Mouse (Mus musculus) spleen, postnatal 14 days (tissue): Measurements from ENCODE around the gene Lzts3.
"Not testable (repeated sequence)": the region's sequence is repeated elsewhere in the genome, so short reads cannot be mapped to it uniquely, and the experiment has no call there.

Source experiments
- DNase-seq, 2 experiments: peaks; one replicate each; pipeline ENCODE4 v3.0.0; 2021 to 2022; ENCODE audit warnings: low spot score in 2 of 2

The Lzts3 gene

GRCm38 (mm10) chr2:130642684-130643369 lies at the start of gene Lzts3:
Gene Lzts3 (minus strand): TSS chr2:130642803.
- peak; percentile 90 to 92 for DNase-seq

DNA sequence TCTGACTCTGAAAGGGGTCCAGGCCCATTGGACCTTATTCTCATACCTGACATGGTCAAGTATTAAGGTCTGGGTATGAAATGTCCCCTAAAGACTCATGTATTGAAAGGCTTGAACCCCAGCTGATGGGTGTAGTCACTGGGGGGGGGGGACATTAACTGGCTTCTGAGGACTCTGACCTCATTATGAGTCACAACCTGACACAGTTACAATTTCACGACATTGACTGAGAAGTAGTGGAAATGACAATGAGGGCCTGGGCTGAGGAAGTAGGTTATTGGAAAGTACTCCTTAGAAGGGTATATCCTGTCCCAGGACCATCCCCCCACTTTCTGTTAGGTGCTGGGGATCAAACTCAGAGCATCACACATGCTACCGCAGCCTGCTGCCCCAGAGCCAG lies 46.4 kb upstream of the Lzts3 start:
- no peak for DNase-seq

DNA sequence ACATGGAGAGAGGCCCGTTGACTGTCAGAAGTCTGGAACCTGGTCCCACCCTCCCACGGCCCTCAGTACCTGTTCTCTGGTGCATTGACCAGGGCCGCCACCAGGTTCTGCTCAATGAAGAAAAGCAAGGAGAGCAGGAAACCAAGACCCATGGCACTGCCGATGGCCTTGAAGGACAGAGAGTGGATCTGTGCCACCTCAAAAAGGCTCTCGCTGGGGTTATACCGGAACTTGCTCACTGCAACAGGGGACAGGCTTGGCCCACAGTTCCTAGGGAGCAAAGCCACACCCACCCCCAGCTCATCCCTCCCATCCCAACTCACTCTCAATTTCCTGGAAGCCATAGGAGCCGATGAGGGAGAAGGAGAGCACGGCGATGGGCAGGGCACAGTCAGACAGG lies 42.8 kb upstream of the Lzts3 start:
- DNase-seq = no peak

GRCm38 (mm10) chr2:130681531-130681930 lies 38.9 kb upstream of the Lzts3 start:
- no peak for DNase-seq

- no peak for DNase-seq
Observed at GRCm38 (mm10) chr2:130679899-130680298, 37.3 kb upstream of the Lzts3 start.

DNA sequence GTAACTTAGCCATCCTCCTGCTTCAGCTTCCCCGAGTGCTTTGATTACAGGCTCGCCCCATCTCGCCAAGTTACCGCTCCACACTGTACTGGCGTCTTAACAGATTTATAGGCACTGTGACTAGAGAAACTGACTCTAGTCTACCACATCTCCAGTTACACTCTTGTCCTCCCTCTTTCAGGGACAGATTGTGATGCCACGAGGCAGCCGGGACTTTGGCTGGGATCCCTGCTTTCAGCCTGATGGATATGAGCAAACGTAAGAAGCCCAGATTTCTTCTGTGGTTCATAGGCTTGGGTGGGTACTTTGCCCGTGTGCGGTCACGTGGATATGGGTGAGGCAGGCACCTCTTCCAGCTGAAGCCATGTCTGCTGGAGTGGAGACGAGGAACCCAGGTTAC lies 36.6 kb upstream of the Lzts3 start:
- DNase-seq = no peak

GRCm38 (mm10) chr2:130677211-130677610 lies 34.6 kb upstream of the Lzts3 start:
- no peak for DNase-seq

DNA sequence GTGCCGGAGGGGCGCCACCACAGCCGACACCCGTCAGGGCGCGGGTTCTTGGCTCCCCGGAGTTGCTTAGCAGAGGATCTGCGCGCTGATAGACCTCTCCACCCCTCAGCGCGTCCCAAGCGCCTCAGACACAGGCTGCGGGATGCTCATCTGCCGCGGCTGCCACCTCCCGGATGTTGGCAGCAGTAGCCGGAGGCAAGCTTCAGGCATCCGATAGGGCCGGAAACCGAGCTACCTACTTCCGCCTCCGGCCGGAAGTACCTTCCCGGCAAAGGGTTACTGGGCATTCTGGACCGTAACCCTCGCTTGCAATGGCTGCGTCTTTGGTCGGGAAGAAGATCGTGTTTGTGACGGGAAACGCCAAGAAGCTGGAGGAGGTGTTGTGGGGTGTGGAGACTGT lies 25.0 kb upstream of the Lzts3 start, which contains the start of gene Itpa:
Gene Itpa (plus strand): TSS at position 52 of the 400 bp plus-strand sequence.
- peak; percentile 74 to 80 for DNase-seq

- DNase-seq = peak; percentile 86 to 88
Observed at GRCm38 (mm10) chr2:130664102-130664701, 21.6 kb upstream of the Lzts3 start, which contains the start of gene Ddrgk1. Gene Ddrgk1 (minus strand): TSS chr2:130664659.

- no peak for DNase-seq
Observed at GRCm38 (mm10) chr2:130663342-130663741, 20.7 kb upstream of the Lzts3 start.

DNA sequence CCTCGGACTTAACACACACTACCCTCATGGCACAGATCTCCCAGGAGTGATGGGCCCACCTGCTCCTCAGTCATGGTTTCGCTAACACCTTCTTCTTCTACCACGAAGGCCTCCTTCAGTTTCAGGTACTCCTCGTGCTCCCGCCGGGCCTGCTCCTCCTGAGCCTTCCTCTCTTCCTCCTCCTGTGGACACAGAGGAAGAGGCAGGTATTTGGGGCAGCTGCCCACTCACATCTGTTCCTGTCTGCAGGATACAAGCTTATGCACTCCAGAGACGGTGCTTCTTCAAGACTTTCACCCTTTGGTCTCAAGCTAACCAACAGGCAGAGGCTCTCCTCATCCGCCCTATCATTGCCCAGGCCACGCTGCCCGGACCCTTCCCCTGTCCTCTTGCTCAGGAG lies 15.9 kb upstream of the Lzts3 start:
- no peak for DNase-seq

- DNase-seq = no peak
Observed at GRCm38 (mm10) chr2:130657541-130657940, 14.9 kb upstream of the Lzts3 start.

DNA sequence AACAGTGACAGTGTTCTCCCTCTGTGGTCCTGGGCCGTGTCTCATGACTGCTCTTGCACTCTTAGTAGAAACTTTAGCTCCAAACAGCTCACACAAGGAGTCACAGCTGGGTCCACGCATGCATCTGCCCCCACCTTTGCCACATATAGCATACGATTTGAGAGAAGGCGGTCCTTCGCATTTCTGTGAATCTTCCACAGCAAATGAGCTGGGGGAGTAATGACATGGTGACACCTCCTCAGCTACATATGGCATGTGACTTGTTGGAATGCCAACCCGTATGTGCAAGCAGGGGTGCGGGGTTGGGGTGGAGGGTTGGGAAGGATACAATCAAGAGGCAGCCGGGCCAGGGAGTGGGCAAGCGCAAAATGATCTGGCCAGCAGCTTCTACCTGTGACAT lies 13.9 kb upstream of the Lzts3 start:
- DNase-seq = no peak

DNA sequence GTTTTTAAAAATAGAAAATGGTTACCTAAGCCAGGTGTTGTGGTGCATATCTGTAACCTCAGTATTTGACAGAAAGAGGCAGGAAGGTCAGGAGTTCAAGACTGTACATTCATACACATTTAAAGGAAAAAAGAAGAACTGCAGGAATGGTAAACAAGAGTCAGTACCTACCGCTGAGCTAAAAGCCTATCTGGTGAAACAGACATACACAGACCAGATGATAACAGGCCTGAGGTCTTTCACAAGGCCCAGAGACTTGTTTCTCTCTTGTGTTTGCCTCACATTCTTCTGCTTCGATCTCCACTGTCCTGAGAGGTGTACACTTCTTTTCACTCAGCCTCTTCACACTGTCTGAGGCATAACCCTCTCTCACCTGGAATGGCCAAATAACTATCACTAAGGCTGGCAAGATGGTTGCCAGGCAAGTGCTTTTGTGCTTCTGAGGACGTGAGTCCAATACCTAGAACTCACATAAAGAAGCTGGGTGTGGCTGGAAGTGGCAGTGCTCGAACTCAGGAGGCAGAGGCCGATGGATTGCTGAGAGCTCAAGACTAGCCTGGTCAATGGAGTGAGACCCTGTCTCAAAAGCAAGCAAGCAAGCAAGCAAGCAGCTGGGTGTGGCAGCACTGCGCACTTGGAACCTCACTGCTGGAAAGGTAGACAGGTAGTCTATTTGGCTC lies 13.2 kb upstream of the Lzts3 start:
- no peak for DNase-seq

GRCm38 (mm10) chr2:130653760-130654159 lies 11.2 kb upstream of the Lzts3 start:
- DNase-seq = no peak

- no peak for DNase-seq
Observed at GRCm38 (mm10) chr2:130653303-130653702, 10.7 kb upstream of the Lzts3 start.

GRCm38 (mm10) chr2:130649028-130649427 lies 6.4 kb upstream of the Lzts3 start:
- DNase-seq = not testable (repeated sequence)

- no peak for DNase-seq
Observed at GRCm38 (mm10) chr2:130645198-130645597, 2.6 kb upstream of the Lzts3 start.

DNA sequence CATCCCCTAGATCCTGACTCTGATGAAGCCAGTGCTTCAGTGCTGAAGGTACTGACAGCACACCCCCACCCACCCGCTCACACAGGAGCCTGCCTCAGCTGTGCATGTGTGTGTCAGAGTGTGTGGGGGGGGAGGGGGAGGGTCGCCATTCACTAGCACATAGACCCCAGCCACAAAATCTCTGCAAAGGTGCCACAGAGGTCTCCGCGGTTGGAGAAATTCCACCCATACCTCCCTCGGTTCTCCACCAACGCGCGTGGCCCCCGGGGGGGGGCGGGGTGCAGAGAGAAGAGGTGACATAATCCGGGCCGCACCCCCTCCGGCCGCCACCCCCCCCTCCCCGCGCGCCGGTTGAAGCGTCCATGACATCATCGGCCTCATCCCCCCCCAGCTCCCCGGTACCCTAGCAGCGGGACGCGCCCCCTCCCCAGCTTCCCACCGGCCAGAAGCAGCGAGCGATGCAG lies 374 bp downstream of the Lzts3 start:
- DNase-seq = no peak

DNA sequence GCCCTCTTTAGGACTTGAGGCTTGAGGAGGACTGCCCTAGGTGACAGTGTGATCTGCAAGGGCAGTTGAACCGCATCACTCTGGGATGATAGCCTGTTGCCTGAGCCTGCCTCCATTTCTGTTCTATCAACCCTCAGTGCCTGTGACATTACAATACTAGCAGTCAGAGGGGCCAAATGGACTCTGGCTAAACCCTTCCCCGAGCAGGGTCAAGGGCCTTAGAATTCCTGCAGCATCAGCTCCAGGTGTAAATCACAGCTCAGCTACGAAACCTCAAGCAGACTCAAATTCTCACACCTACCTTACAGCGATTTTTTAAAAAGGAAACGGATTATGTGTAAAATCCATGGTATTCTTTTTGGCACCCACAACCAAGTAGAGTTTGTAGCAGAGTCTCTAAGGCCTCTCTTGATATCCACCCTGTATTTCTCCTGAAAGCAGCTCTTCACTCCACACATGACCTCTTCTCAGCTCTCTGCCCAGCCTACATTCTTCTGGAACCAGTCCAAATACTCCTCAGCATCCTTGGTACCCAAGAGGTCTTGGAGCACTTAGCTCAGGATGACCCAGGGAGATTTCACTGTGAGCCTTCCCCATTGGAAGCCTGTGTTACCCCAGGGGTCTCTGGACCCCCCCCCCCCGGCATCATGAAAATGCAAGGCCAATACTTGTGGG lies 1.1 kb downstream of the Lzts3 start:
- no peak for DNase-seq

- no peak for DNase-seq
Observed at GRCm38 (mm10) chr2:130639276-130639675, 3.3 kb downstream of the Lzts3 start.

GRCm38 (mm10) chr2:130638101-130638611 lies 4.4 kb downstream of the Lzts3 start:
- DNase-seq = no peak
